Mouse (Mus musculus): ENCODE results near the gene Idh1. TPM values are rescaled to one million over a fixed set of nuclear protein-coding genes. Genes with fewer than 3 reads are reported as not detected.

Idh1 gene
- polyA plus RNA-seq, 1 experiment = 261 TPM

DNA sequence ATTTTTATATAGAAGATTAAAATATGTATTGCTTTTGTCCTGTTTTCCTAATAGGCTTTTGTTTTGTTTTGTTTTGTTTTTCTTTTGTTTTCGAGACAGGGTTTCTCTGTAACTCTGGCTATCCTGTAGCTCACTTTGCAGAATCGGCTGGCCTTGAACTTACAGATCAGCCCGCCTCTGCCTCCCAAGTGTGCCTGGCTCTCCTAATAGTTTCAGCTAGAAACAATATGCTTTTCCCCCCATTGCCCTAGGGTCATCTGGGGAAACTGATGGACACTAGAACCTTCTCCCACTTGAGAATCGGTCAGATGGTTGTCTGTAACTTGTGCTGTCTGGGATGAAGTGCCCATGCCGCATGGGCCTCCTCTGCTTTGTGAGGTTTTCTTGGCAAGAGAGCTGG, 30.2 kb downstream of the Idh1 start:
- Histone ChIP-seq H3K27ac (ENCODE audit: insufficient read depth, low read depth, low read length) (no peak overlapping the region), H3K4me3 (ENCODE audit: insufficient read depth, low read length) (no peak overlapping the region), H3K4me1 (ENCODE audit: control insufficient read depth, insufficient read depth, low read length) (peaks cover 4% of the 10 kb centered on the region)
- TF ChIP-seq CTCF (IDR thresholded peaks at IDR 0.05; ENCODE audit: low read depth, low read length) (no peak), POLR2A (IDR thresholded peaks at IDR 0.05; ENCODE audit: borderline replicate concordance, low read depth, low read length) (no peak)

DNA sequence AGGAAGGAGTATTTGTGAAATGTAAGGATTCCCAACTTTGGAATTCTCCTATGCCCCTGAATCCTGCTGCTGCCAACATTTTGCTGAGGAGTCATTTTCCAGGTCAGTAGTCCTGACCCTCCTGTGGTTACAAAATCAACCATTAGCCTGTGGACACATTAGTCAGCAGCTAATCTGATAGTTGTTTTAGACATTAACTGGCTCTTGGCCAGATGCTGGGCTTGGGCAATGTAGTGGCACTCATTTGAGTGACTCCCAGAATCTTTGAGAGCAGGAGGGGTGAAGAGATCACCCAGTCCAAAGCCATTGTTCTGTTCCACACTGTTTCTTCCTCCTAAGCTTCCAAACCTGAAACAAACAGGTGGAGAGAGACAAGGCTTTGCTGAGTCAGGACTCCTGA, 31.5 kb downstream of the Idh1 start:
- no peak for TF ChIP-seq POLR2A (IDR thresholded peaks at IDR 0.05; ENCODE audit: borderline replicate concordance, low read depth, low read length)
- no peak for TF ChIP-seq CTCF (IDR thresholded peaks at IDR 0.05; ENCODE audit: low read depth, low read length)
- Histone ChIP-seq H3K4me3 (ENCODE audit: insufficient read depth, low read length) (no peak overlapping the region), H3K27ac (ENCODE audit: insufficient read depth, low read depth, low read length) (no peak overlapping the region), H3K4me1 (ENCODE audit: control insufficient read depth, insufficient read depth, low read length) (peaks cover 4% of the 10 kb centered on the region)

GRCm38 (mm10) chr1:65147971-65148370, 38.3 kb downstream of the Idh1 start:
- Histone ChIP-seq H3K4me1 (ENCODE audit: control insufficient read depth, insufficient read depth, low read length) (no peaks in the 10 kb centered on the region), H3K27ac (ENCODE audit: insufficient read depth, low read depth, low read length) (no peak overlapping the region), H3K4me3 (ENCODE audit: insufficient read depth, low read length) (no peak overlapping the region)
- TF ChIP-seq CTCF (IDR thresholded peaks at IDR 0.05; ENCODE audit: low read depth, low read length) = no peak

- H3K4me1 ChIP-seq (ENCODE audit: control insufficient read depth, insufficient read depth, low read length) = no peaks in the 10 kb centered on the region
- TF ChIP-seq CTCF (IDR thresholded peaks at IDR 0.05; ENCODE audit: low read depth, low read length) (no peak), POLR2A (IDR thresholded peaks at IDR 0.05; ENCODE audit: borderline replicate concordance, low read depth, low read length) (no peak)
- H3K4me3 ChIP-seq (ENCODE audit: insufficient read depth, low read length) = no peak overlapping the region
- H3K27ac ChIP-seq (ENCODE audit: insufficient read depth, low read depth, low read length) = no peak overlapping the region
Measured at GRCm38 (mm10) chr1:65147326-65147725, 39.0 kb downstream of the Idh1 start.

GRCm38 (mm10) chr1:65146601-65147000, 39.7 kb downstream of the Idh1 start:
- no peak for TF ChIP-seq CTCF (IDR thresholded peaks at IDR 0.05; ENCODE audit: low read depth, low read length)
- no peak for TF ChIP-seq POLR2A (IDR thresholded peaks at IDR 0.05; ENCODE audit: borderline replicate concordance, low read depth, low read length)
- Histone ChIP-seq H3K4me3 (ENCODE audit: insufficient read depth, low read length) (no peak overlapping the region), H3K27ac (ENCODE audit: insufficient read depth, low read depth, low read length) (no peak overlapping the region), H3K4me1 (ENCODE audit: control insufficient read depth, insufficient read depth, low read length) (no peaks in the 10 kb centered on the region)

DNA sequence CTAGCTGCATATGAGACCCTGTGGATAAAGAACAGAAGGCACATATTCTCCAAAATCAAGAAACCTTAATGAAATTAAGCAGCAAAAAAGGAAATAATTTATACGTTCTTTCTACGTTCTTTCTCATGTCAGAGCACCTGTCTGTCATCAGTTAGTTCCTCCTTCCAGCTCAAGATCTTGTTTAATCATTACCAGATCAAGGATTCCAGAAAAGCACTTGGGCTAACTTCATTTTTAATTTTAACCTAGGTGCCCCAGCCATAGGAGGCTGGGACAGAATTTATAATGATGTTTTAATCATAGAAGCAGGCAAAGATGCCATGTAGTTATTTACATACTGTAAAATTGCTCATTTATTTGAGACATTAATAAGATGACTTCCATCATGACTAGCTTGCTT, 41.5 kb downstream of the Idh1 start:
- Histone ChIP-seq H3K4me1 (ENCODE audit: control insufficient read depth, insufficient read depth, low read length) (no peaks in the 10 kb centered on the region), H3K27ac (ENCODE audit: insufficient read depth, low read depth, low read length) (no peak overlapping the region), H3K4me3 (ENCODE audit: insufficient read depth, low read length) (no peak overlapping the region)
- TF ChIP-seq CTCF (IDR thresholded peaks at IDR 0.05; ENCODE audit: low read depth, low read length) (no peak), POLR2A (IDR thresholded peaks at IDR 0.05; ENCODE audit: borderline replicate concordance, low read depth, low read length) (no peak)

DNA sequence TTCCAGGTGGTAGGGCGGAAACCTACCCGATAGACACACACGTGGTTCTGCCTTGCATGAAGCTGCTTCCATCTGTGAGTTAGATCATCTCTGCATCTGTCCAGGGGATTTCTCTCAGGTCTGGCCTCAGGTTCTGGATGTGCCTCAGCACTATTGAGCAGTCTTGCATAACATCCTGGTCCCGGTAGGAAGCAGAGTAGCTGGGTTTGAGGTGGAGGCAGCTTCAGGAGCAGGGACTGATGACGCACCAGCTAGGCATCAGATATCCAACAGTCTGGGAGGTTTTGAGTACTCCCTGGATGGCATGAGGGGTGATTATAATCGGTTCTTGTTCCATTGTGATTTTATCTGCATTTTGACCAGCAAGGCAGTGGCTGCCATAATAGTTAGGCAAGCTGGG, 48.7 kb downstream of the Idh1 start:
- no peak overlapping the region for H3K4me3 ChIP-seq (ENCODE audit: insufficient read depth, low read length)
- no peak overlapping the region for H3K27ac ChIP-seq (ENCODE audit: insufficient read depth, low read depth, low read length)
- no peaks in the 10 kb centered on the region for H3K4me1 ChIP-seq (ENCODE audit: control insufficient read depth, insufficient read depth, low read length)
- TF ChIP-seq POLR2A (IDR thresholded peaks at IDR 0.05; ENCODE audit: borderline replicate concordance, low read depth, low read length) (no peak), CTCF (IDR thresholded peaks at IDR 0.05; ENCODE audit: low read depth, low read length) (no peak)

DNA sequence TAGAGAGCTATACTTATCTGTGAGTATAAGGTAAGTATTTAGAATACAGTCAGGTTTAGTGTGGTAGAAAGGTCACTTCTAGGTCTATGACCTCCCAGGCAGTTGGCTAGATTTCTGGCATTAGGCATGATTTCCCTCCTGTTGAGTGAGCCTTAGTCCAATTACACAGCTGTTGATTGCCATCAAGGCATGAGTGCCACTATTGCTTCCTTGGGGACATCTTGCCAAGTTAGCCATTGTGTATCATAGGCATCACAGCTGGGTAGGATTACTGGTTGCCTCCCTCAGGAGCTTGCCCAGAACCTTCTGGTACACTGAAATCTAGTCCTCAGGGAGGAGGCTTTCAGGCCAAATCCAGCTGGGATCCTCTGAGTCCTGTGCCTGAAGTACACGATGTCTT, 53.5 kb downstream of the Idh1 start:
- H3K27ac ChIP-seq (ENCODE audit: insufficient read depth, low read depth, low read length) = no peak overlapping the region
- TF ChIP-seq CTCF (IDR thresholded peaks at IDR 0.05; ENCODE audit: low read depth, low read length) (no peak), POLR2A (IDR thresholded peaks at IDR 0.05; ENCODE audit: borderline replicate concordance, low read depth, low read length) (no peak)
- no peaks in the 10 kb centered on the region for H3K4me1 ChIP-seq (ENCODE audit: control insufficient read depth, insufficient read depth, low read length)
- H3K4me3 ChIP-seq (ENCODE audit: insufficient read depth, low read length) = no peak overlapping the region

- no peak overlapping the region for H3K4me3 ChIP-seq (ENCODE audit: insufficient read depth, low read length)
- H3K4me1 ChIP-seq (ENCODE audit: control insufficient read depth, insufficient read depth, low read length) = no peaks in the 10 kb centered on the region
- TF ChIP-seq POLR2A (IDR thresholded peaks at IDR 0.05; ENCODE audit: borderline replicate concordance, low read depth, low read length) (no peak), CTCF (IDR thresholded peaks at IDR 0.05; ENCODE audit: low read depth, low read length) (no peak)
- no peak overlapping the region for H3K27ac ChIP-seq (ENCODE audit: insufficient read depth, low read depth, low read length)
Measured at GRCm38 (mm10) chr1:65131671-65132070, 54.6 kb downstream of the Idh1 start.

GRCm38 (mm10) chr1:65130226-65130625, 56.1 kb downstream of the Idh1 start:
- no peak for TF ChIP-seq CTCF (IDR thresholded peaks at IDR 0.05; ENCODE audit: low read depth, low read length)
- no peak for TF ChIP-seq POLR2A (IDR thresholded peaks at IDR 0.05; ENCODE audit: borderline replicate concordance, low read depth, low read length)

GRCm38 (mm10) chr1:65129634-65130180, 56.6 kb downstream of the Idh1 start:
- no peak for TF ChIP-seq CTCF (IDR thresholded peaks at IDR 0.05; ENCODE audit: low read depth, low read length)
- TF ChIP-seq POLR2A (IDR thresholded peaks at IDR 0.05; ENCODE audit: borderline replicate concordance, low read depth, low read length) = no peak
- Histone ChIP-seq H3K4me3 (ENCODE audit: insufficient read depth, low read length) (no peak overlapping the region), H3K4me1 (ENCODE audit: control insufficient read depth, insufficient read depth, low read length) (no peaks in the 10 kb centered on the region), H3K27ac (ENCODE audit: insufficient read depth, low read depth, low read length) (no peak overlapping the region)

More at GRCm38 (mm10) chr1:65130226-65130625, 56.1 kb downstream of the Idh1 start:
- H3K4me1 ChIP-seq (ENCODE audit: control insufficient read depth, insufficient read depth, low read length) = no peaks in the 10 kb centered on the region
- no peak overlapping the region for H3K4me3 ChIP-seq (ENCODE audit: insufficient read depth, low read length)
- no peak overlapping the region for H3K27ac ChIP-seq (ENCODE audit: insufficient read depth, low read depth, low read length)
